Mouse (Mus musculus): ENCODE measurements around the gene Kpna1. TPM values are rescaled to one million over a fixed set of nuclear protein-coding genes. Genes with fewer than 3 reads are reported as not detected.
"Not testable (repeated sequence)": the region's sequence is repeated elsewhere in the genome, so short reads cannot be mapped to it uniquely, and the experiment has no call there.

The Kpna1 gene
- polyA plus RNA-seq, 1 experiment from 2014 or later = 59.0 TPM

- Histone ChIP-seq H3K4me1 (peaks cover 7% of the 10 kb centered on the region), H3K9me3 (replicated peaks) (no peaks in the 10 kb centered on the region)
- 90% methylated on average over 4 of the region's 4 CpGs for WGBS
Measured at GRCm38 (mm10) chr16:35967319-35967718, 11.2 kb upstream of the Kpna1 start.

GRCm38 (mm10) chr16:35968149-35968548 is 10.4 kb upstream of the Kpna1 start:
- H3K4me3 ChIP-seq = no peak overlapping the region
- H3K27me3 ChIP-seq (ENCODE audit: low read depth, poor library complexity, severe bottlenecking) = no peaks in the 10 kb centered on the region
- H3K4me1 ChIP-seq = peaks cover 7% of the 10 kb centered on the region
- no peaks in the 10 kb centered on the region for H3K36me3 ChIP-seq
- WGBS = 39% methylated on average over 2 of the region's 2 CpGs
- no peak overlapping the region for H3K27ac ChIP-seq
- H3K9me3 ChIP-seq (replicated peaks) = no peaks in the 10 kb centered on the region
- DNase-seq (ENCODE audit: low spot score) = no peak

More at GRCm38 (mm10) chr16:35967319-35967718, 11.2 kb upstream of the Kpna1 start:
- Histone ChIP-seq H3K27me3 (ENCODE audit: low read depth, poor library complexity, severe bottlenecking) (no peaks in the 10 kb centered on the region), H3K4me3 (no peak overlapping the region), H3K27ac (no peak overlapping the region), H3K36me3 (no peaks in the 10 kb centered on the region)
- no peak for DNase-seq (ENCODE audit: low spot score)

DNA sequence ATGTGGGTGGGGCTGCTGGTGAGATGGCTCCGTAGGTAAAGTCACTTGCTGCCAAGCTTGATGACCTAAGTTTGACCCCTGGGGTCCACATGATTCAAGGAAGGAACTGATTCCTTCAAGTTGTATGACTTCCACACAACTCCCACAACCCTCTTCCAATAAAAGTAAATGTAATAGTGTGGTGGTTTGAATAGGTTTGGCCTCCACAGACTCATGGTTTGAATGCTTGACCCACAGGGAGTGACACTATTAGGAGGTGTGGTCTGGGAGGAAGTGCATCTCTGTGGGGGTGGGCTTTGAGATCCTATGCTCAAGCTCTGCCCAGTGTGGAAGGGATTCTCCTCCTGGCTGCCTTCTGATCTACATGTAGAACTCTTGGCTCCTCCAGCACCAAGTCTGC is 4.5 kb upstream of the Kpna1 start:
- H3K36me3 ChIP-seq = no peaks in the 10 kb centered on the region
- WGBS = 59% methylated on average over 1 of the region's 1 CpGs
- H3K9me3 ChIP-seq (replicated peaks) = no peaks in the 10 kb centered on the region
- DNase-seq (ENCODE audit: low spot score) = no peak
- H3K4me1 ChIP-seq = no peaks in the 10 kb centered on the region
- no peak overlapping the region for H3K27ac ChIP-seq
- no peaks in the 10 kb centered on the region for H3K27me3 ChIP-seq (ENCODE audit: low read depth, poor library complexity, severe bottlenecking)
- no peak overlapping the region for H3K4me3 ChIP-seq

- peak; percentile 100 for DNase-seq (ENCODE audit: low spot score)
- peaks cover 9% of the 10 kb centered on the region for H3K4me1 ChIP-seq
- no peaks in the 10 kb centered on the region for H3K36me3 ChIP-seq
- H3K4me3 ChIP-seq = no peak overlapping the region
- no peaks in the 10 kb centered on the region; the same call in 1 of the 2 replicates for H3K9me3 ChIP-seq (replicated peaks)
- WGBS = 61% methylated on average over 19 of the region's 19 CpGs
- no peak overlapping the region for H3K27ac ChIP-seq
- no peaks in the 10 kb centered on the region for H3K27me3 ChIP-seq (ENCODE audit: low read depth, poor library complexity, severe bottlenecking)
Measured at GRCm38 (mm10) chr16:35981363-35981821, 2.8 kb downstream of the Kpna1 start.

GRCm38 (mm10) chr16:35982506-35982901 is 4.0 kb downstream of the Kpna1 start:
- 6% methylated on average over 15 of the region's 15 CpGs for WGBS
- Histone ChIP-seq H3K27ac (peak overlapping the region; percentile 97), H3K4me1 (peaks cover 9% of the 10 kb centered on the region), H3K9me3 (replicated peaks) (no peaks in the 10 kb centered on the region; the same call in 1 of the 2 replicates), H3K36me3 (no peaks in the 10 kb centered on the region), H3K4me3 (peak overlapping the region; percentile 94), H3K27me3 (ENCODE audit: low read depth, poor library complexity, severe bottlenecking) (no peaks in the 10 kb centered on the region)
- DNase-seq (ENCODE audit: low spot score) = no peak

GRCm38 (mm10) chr16:35982902-35983516 is 4.5 kb downstream of the Kpna1 start:
- WGBS = under 1% methylated on average over 54 of the region's 54 CpGs

DNA sequence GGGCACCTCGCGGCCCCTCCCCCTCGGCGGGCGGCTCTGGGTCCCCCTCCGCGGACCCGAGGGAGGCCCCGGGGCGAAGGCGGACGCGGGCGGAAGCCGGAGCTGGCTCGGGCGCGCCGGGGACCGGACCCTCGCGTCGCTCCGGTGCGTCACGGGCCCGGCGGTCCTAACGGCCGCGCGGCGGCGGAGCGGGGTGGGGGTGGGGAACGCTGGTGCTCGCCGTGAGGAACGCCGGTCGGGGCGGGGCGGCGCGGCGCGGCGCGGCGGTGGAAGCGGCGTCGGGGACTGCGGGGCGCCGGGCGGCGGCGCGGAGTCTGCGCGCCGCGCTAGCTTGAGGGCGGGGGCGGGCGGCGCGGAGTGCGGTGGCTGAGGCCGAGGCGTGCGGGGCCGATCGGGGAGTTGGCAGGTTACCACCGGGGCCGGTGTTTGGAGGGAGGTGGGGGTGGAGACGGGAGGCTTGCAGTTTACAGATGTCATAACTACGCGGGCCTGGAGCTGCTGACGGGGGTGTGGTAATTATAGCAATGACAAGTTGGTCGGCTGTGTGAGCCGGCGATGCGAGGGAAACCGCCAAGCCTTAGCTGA is 5.1 kb downstream of the Kpna1 start:
- H3K4me3 ChIP-seq = peak overlapping the region; percentile 94
- peak; percentile 69 for DNase-seq (ENCODE audit: low spot score)
- no peaks in the 10 kb centered on the region for H3K36me3 ChIP-seq
- WGBS = under 1% methylated on average over 85 of the region's 86 CpGs
- peaks cover 9% of the 10 kb centered on the region for H3K4me1 ChIP-seq
- no peaks in the 10 kb centered on the region for H3K27me3 ChIP-seq (ENCODE audit: low read depth, poor library complexity, severe bottlenecking)
- H3K9me3 ChIP-seq (replicated peaks) = no peaks in the 10 kb centered on the region; the same call in 1 of the 2 replicates
- H3K27ac ChIP-seq = peak overlapping the region; percentile 97

More at GRCm38 (mm10) chr16:35982902-35983516, 4.5 kb downstream of the Kpna1 start:
- Histone ChIP-seq H3K27ac (peak overlapping the region; percentile 97), H3K4me3 (peak overlapping the region; percentile 94), H3K4me1 (peaks cover 9% of the 10 kb centered on the region), H3K27me3 (ENCODE audit: low read depth, poor library complexity, severe bottlenecking) (no peaks in the 10 kb centered on the region), H3K9me3 (replicated peaks) (no peaks in the 10 kb centered on the region; the same call in 1 of the 2 replicates), H3K36me3 (no peaks in the 10 kb centered on the region)
- DNase-seq (ENCODE audit: low spot score) = peak; percentile 93

DNA sequence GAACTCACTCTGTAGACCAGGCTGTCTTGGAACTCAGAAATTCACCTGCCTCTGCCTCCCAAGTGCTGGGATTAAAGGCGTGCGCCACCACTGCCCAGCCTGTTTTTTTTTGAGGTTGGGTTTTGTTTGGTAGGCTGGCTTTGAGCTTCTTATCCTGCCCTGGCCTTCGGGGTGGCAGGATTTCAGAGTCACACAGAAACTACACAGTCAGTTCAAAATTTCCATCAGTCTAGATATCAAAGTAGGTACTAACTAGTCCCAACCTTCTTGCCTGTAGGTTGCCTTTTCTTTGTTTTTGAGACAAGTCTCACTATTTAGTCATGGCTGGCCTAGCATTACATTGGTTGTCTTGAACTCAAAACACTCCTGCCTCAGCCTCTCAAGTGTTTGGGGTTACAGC is 5.9 kb downstream of the Kpna1 start:
- H3K4me3 ChIP-seq = peak overlapping the region; percentile 94
- H3K9me3 ChIP-seq (replicated peaks) = no peaks in the 10 kb centered on the region; the same call in 1 of the 2 replicates
- H3K27ac ChIP-seq = no peak overlapping the region
- no peaks in the 10 kb centered on the region for H3K27me3 ChIP-seq (ENCODE audit: low read depth, poor library complexity, severe bottlenecking)
- WGBS = 68% methylated on average over 3 of the region's 3 CpGs
- no peak for DNase-seq (ENCODE audit: low spot score)
- H3K36me3 ChIP-seq = 0 out of 2 replicates have a peak, but pooled peaks cover 3% of the 10 kb centered on the region
- H3K4me1 ChIP-seq = peaks cover 9% of the 10 kb centered on the region

DNA sequence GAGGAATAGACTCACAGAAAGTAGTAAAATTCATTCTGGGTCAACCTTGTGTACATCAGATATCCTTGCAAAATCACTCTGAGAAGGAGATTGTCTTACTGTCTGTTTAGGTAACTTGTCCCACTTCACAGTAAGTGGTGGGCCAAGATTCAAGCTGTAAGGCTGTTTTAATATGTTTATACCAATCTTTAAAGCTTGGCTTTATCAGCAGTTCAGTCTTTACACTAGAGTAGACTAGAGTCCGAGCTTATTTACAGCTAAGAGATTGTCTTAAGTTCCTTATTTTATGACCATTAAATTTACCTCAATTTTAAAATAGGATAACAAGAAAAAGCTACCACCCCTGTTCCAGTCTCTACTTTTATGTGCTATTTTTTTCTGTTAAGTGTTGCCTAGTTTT is 9.4 kb downstream of the Kpna1 start:
- Histone ChIP-seq H3K27me3 (ENCODE audit: low read depth, poor library complexity, severe bottlenecking) (no peaks in the 10 kb centered on the region), H3K4me3 (no peak overlapping the region), H3K27ac (no peak overlapping the region), H3K36me3 (0 out of 2 replicates have a peak, but pooled peaks cover 4% of the 10 kb centered on the region), H3K4me1 (0 out of 2 replicates have a peak, but pooled peaks cover 4% of the 10 kb centered on the region), H3K9me3 (replicated peaks) (no peaks in the 10 kb centered on the region)
- 93% methylated on average over 1 of the region's 1 CpGs for WGBS
- no peak for DNase-seq (ENCODE audit: low spot score)

GRCm38 (mm10) chr16:35992391-35992790 is 13.8 kb downstream of the Kpna1 start:
- WGBS = 80% methylated on average over 1 of the region's 1 CpGs
- no peak for DNase-seq (ENCODE audit: low spot score)
- no peaks in the 10 kb centered on the region for H3K27me3 ChIP-seq (ENCODE audit: low read depth, poor library complexity, severe bottlenecking)
- no peak overlapping the region for H3K27ac ChIP-seq
- no peaks in the 10 kb centered on the region for H3K4me1 ChIP-seq
- H3K9me3 ChIP-seq (replicated peaks) = no peaks in the 10 kb centered on the region
- H3K4me3 ChIP-seq = no peak overlapping the region
- H3K36me3 ChIP-seq = 0 out of 2 replicates have a peak, but pooled peaks cover 4% of the 10 kb centered on the region

GRCm38 (mm10) chr16:35993316-35993715 is 14.8 kb downstream of the Kpna1 start:
- no peak for DNase-seq (ENCODE audit: low spot score)
- WGBS = 92% methylated on average over 3 of the region's 3 CpGs
- Histone ChIP-seq H3K4me1 (no peaks in the 10 kb centered on the region), H3K27ac (no peak overlapping the region), H3K27me3 (ENCODE audit: low read depth, poor library complexity, severe bottlenecking) (no peaks in the 10 kb centered on the region), H3K4me3 (no peak overlapping the region), H3K9me3 (replicated peaks) (no peaks in the 10 kb centered on the region), H3K36me3 (0 out of 2 replicates have a peak, but pooled peaks cover 4% of the 10 kb centered on the region)

GRCm38 (mm10) chr16:35998852-35999251 is 20.3 kb downstream of the Kpna1 start:
- H3K36me3 ChIP-seq = peaks cover 34% of the 10 kb centered on the region
- H3K4me1 ChIP-seq; H3K9me3 ChIP-seq (replicated peaks); DNase-seq (ENCODE audit: low spot score); H3K27me3 ChIP-seq (ENCODE audit: low read depth, poor library complexity, severe bottlenecking); H3K27ac ChIP-seq; H3K4me3 ChIP-seq: not testable (repeated sequence)
- WGBS = 95% methylated on average over 4 of the region's 4 CpGs

GRCm38 (mm10) chr16:36008396-36008795 is 29.8 kb downstream of the Kpna1 start:
- WGBS = 96% methylated on average over 3 of the region's 3 CpGs
- no peak for DNase-seq (ENCODE audit: low spot score)
- no peaks in the 10 kb centered on the region for H3K4me1 ChIP-seq
- H3K27ac ChIP-seq = no peak overlapping the region
- peaks cover 55% of the 10 kb centered on the region for H3K36me3 ChIP-seq
- no peaks in the 10 kb centered on the region for H3K9me3 ChIP-seq (replicated peaks)
- H3K27me3 ChIP-seq (ENCODE audit: low read depth, poor library complexity, severe bottlenecking) = no peaks in the 10 kb centered on the region
- H3K4me3 ChIP-seq = no peak overlapping the region
